Mouse (Mus musculus) neural tube, embryonic 10.5 days (tissue): ENCODE data around the gene Oscp1.
A peak's percentile ranks its signal among the peaks of the same experiment; 100 is the strongest.

Source experiments
- DNase-seq: peaks from one replicate; pipeline ENCODE4 v3.0.0-alpha.2; 2017; ENCODE audit warnings: low spot score; ENCODE audit errors: extremely low spot score

The Oscp1 gene

GRCm38 (mm10) chr4:126058134-126058996, at the start of gene Oscp1:
TSS of gene Oscp1 (plus strand) at chr4:126058565.
- DNase-seq = peak; percentile 94

- DNase-seq = no peak
These were observed 40.6 kb upstream of the Oscp1 start for GRCm38 (mm10) chr4:126017676-126018332.

GRCm38 (mm10) chr4:126018966-126019538, 39.3 kb upstream of the Oscp1 start:
- no peak for DNase-seq

GRCm38 (mm10) chr4:126024303-126024900, 34.0 kb upstream of the Oscp1 start, which contains the start of gene Csf3r:
TSS of gene Csf3r (plus strand) at chr4:126024550.
- no peak for DNase-seq

- no peak for DNase-seq
These were observed 32.6 kb upstream of the Oscp1 start for GRCm38 (mm10) chr4:126025801-126026200.

GRCm38 (mm10) chr4:126027980-126028379, 30.4 kb upstream of the Oscp1 start:
- DNase-seq = no peak

- DNase-seq = no peak
These were observed 29.3 kb upstream of the Oscp1 start for GRCm38 (mm10) chr4:126029042-126029441.

- DNase-seq = no peak
These were observed 27.7 kb upstream of the Oscp1 start for GRCm38 (mm10) chr4:126030705-126031104.

- DNase-seq = no peak
These were observed 23.0 kb upstream of the Oscp1 start for GRCm38 (mm10) chr4:126035413-126035812.

GRCm38 (mm10) chr4:126046851-126047585, 11.3 kb upstream of the Oscp1 start, which contains the start of gene Mrps15:
TSS of gene Mrps15 (plus strand) at chr4:126046925.
- DNase-seq = peak; percentile 88

- DNase-seq = no peak
These were observed 6.7 kb upstream of the Oscp1 start for GRCm38 (mm10) chr4:126051617-126052016.

GRCm38 (mm10) chr4:126057207-126058133, 895 bp upstream of the Oscp1 start:
- no peak for DNase-seq

- DNase-seq = no peak
These were observed 615 bp downstream of the Oscp1 start for GRCm38 (mm10) chr4:126058997-126059362.

- no peak for DNase-seq
These were observed 4.5 kb downstream of the Oscp1 start for GRCm38 (mm10) chr4:126062856-126063255.

- DNase-seq = no peak
These were observed 6.9 kb downstream of the Oscp1 start for GRCm38 (mm10) chr4:126065241-126065640.

GRCm38 (mm10) chr4:126067401-126068077, 9.2 kb downstream of the Oscp1 start:
- DNase-seq = no peak

- no peak for DNase-seq
These were observed 10.5 kb downstream of the Oscp1 start for GRCm38 (mm10) chr4:126068842-126069241.

GRCm38 (mm10) chr4:126077833-126078232, 19.5 kb downstream of the Oscp1 start:
- DNase-seq = no peak

- no peak for DNase-seq
These were observed 20.9 kb downstream of the Oscp1 start for GRCm38 (mm10) chr4:126079266-126079665.
